Mouse (Mus musculus) midbrain, postnatal 0 days (tissue): Measurements from ENCODE around the gene Ankrd65. TPM values are rescaled to one million over a fixed set of nuclear protein-coding genes. Genes with fewer than 3 reads are reported as not detected.

ENCODE experiments used
- ATAC-seq: fragments of 200-750 bp; cut with Nextera tagmentation; 2 replicates; pipeline ENCODE4 v1.8.0; 2017; ENCODE audit warnings: moderate number of reproducible peaks, mild to moderate bottlenecking, moderate TSS enrichment, moderate library complexity; ENCODE audit not compliant: low FRiP score
- DNase-seq: peaks from one replicate; pipeline ENCODE4 v3.0.0-alpha.2; 2015; ENCODE audit warnings: low spot score
- H3K27ac ChIP-seq: fragments of 300-500 bp; sonication (generic); 2 replicates; pipeline ENCODE4 v1.5.1; 2014; ENCODE audit warnings: low read depth, mild to moderate bottlenecking, low read length, mixed read lengths
- H3K27me3 ChIP-seq: fragments of 300-500 bp; sonication (generic); 2 replicates; pipeline ENCODE4 v1.6.1; 2014; ENCODE audit warnings: low read length, control low read depth, mixed read lengths; ENCODE audit not compliant: insufficient read depth
- H3K36me3 ChIP-seq: fragments of 300-500 bp; sonication (generic); 2 replicates; pipeline ENCODE4 v1.6.1; 2014; ENCODE audit warnings: low read length, control low read depth, mixed read lengths; ENCODE audit not compliant: insufficient read depth
- H3K4me1 ChIP-seq: fragments of 300-500 bp; sonication (generic); 2 replicates; pipeline ENCODE4 v1.6.1; 2014; ENCODE audit warnings: mild to moderate bottlenecking, control low read depth, antibody characterized with exemption, low read length, mixed read lengths; ENCODE audit not compliant: insufficient read depth
- H3K4me2 ChIP-seq: fragments of 300-500 bp; sonication (generic); 2 replicates; pipeline ENCODE4 v1.6.1; 2014; ENCODE audit warnings: low read depth, mild to moderate bottlenecking, low read length, mixed read lengths; ENCODE audit not compliant: poor library complexity, severe bottlenecking
- H3K4me3 ChIP-seq: fragments of 300-500 bp; sonication (generic); 2 replicates; pipeline ENCODE4 v1.5.1; 2014; ENCODE audit warnings: low read depth, mild to moderate bottlenecking, low read length, moderate library complexity
- H3K9ac ChIP-seq: fragments of 300-500 bp; sonication (generic); replicated peaks from 2 replicates; pipeline ENCODE4 v1.6.1; 2014; ENCODE audit warnings: mild to moderate bottlenecking, low read length, moderate library complexity, mixed read lengths; ENCODE audit not compliant: poor library complexity, severe bottlenecking
- H3K9me3 ChIP-seq: fragments of 300-500 bp; sonication (generic); 2 replicates; pipeline ENCODE4 v1.6.1; 2016; ENCODE audit warnings: low read length, control low read depth
- CTCF ChIP-seq: IDR thresholded peaks from 2 replicates; pipeline ENCODE4 v1.5.1; 2016; ENCODE audit warnings: antibody characterized with exemption, mild to moderate bottlenecking
- WGBS: fragments of 180-500 bp; shearing (Covaris S2); extraction: QIAGEN DNeasy Blood & Tissue Kit; methylation state at CpG from one replicate; pipeline ENCODE4 v1.1.7; 2014; 5-methylcytosine and 5-hydroxymethylcytosine counted together
- polyA plus RNA-seq: library from polyadenylated mRNA; unstranded; fragments of >200 nt; fragmentation: Nextera tagmentation; extraction: Ambion mirVana; gene quantifications from 2 replicates; pipeline ENCODE4 v1.2.1, GENCODE M21; 2015
- total RNA-seq: library from RNA; depleted of rRNA; stranded (reverse); fragments of >200 nt; gene quantifications from 2 replicates; pipeline ENCODE4 v1.2.3, GENCODE M21; 2014

Gene Ankrd65
- total and polyA plus RNA-seq, 2 experiments from 2014 or later: not detected

- H3K9me3 ChIP-seq: no peaks in the 10 kb centered on the region
- no peak for TF ChIP-seq CTCF
- no peak overlapping the region for H3K27ac ChIP-seq
- WGBS: 89% methylated on average over 17 of the region's 17 CpGs
- no peaks in the 10 kb centered on the region for H3K4me1 ChIP-seq
- no peak overlapping the region for H3K4me3 ChIP-seq
- H3K36me3 ChIP-seq: peaks cover 76% of the 10 kb centered on the region
- H3K4me2 ChIP-seq: no peak overlapping the region
- DNase-seq (no peak), ATAC-seq (no peak)
- no peaks in the 10 kb centered on the region for H3K27me3 ChIP-seq
- H3K9ac ChIP-seq: no peak overlapping the region
Measured at GRCm38 (mm10) chr4:155746575-155747490, 43.4 kb upstream of the Ankrd65 start.

- H3K4me1 ChIP-seq: peaks cover 10% of the 10 kb centered on the region
- no peaks in the 10 kb centered on the region for H3K27me3 ChIP-seq
- no peak overlapping the region for H3K9ac ChIP-seq
- H3K4me2 ChIP-seq: no peak overlapping the region
- no peak for TF ChIP-seq CTCF
- 88% methylated on average over 12 of the region's 12 CpGs for WGBS
- ATAC-seq: no peak
- H3K27ac ChIP-seq: no peak overlapping the region
- DNase-seq: no peak
- no peaks in the 10 kb centered on the region for H3K9me3 ChIP-seq
- peaks cover 29% of the 10 kb centered on the region for H3K36me3 ChIP-seq
- H3K4me3 ChIP-seq: no peak overlapping the region
Measured at GRCm38 (mm10) chr4:155757011-155757410, 33.2 kb upstream of the Ankrd65 start.

GRCm38 (mm10) chr4:155759862-155760612 lies 30.2 kb upstream of the Ankrd65 start:
- Histone ChIP-seq H3K4me1 (peaks cover 10% of the 10 kb centered on the region), H3K4me2 (peak overlapping the region; percentile 97), H3K36me3 (peaks cover 10% of the 10 kb centered on the region), H3K27me3 (no peaks in the 10 kb centered on the region), H3K4me3 (peak overlapping the region; percentile 76), H3K27ac (0 out of 2 replicates have a peak overlapping the region, but pooled peaks have one; percentile 18), H3K9me3 (no peaks in the 10 kb centered on the region), H3K9ac (peak overlapping the region; percentile 76)
- DNase-seq (peak; percentile 56), ATAC-seq (peak; percentile 34; the same call in 1 of the 2 replicates)
- 5% methylated on average over 10 of the region's 10 CpGs for WGBS
- TF ChIP-seq CTCF: peak; percentile 60

- Histone ChIP-seq H3K27ac (0 out of 2 replicates have a peak within 1 kb of the TSS, but pooled peaks have one; percentile 18), H3K9ac (peak within 1 kb of the TSS; percentile 76), H3K4me2 (peak within 1 kb of the TSS; percentile 97), H3K27me3 (no peaks in the 10 kb centered on the region), H3K4me3 (peak within 1 kb of the TSS; percentile 76), H3K9me3 (no peaks in the 10 kb centered on the region), H3K4me1 (peaks cover 10% of the 10 kb centered on the region), H3K36me3 (peaks cover 3% of the 10 kb centered on the region; the same call in 1 of the 2 replicates)
- peak; percentile 98 for DNase-seq
- no peak for TF ChIP-seq CTCF
- peak; percentile 93 for ATAC-seq
- under 1% methylated on average over 67 of the region's 68 CpGs for WGBS
Measured at GRCm38 (mm10) chr4:155760613-155761355, 29.5 kb upstream of the Ankrd65 start, which contains the start of gene Atad3a. Atad3a (minus strand) TSS chr4:155761093.

GRCm38 (mm10) chr4:155761356-155762099 lies 28.7 kb upstream of the Ankrd65 start:
- peak overlapping the region; percentile 56 for H3K9ac ChIP-seq
- no peak overlapping the region for H3K27ac ChIP-seq
- H3K9me3 ChIP-seq: no peaks in the 10 kb centered on the region
- no peak for DNase-seq
- no peaks in the 10 kb centered on the region for H3K36me3 ChIP-seq
- no peaks in the 10 kb centered on the region for H3K27me3 ChIP-seq
- WGBS: 2% methylated on average over 28 of the region's 28 CpGs
- H3K4me2 ChIP-seq: peak overlapping the region; percentile 97
- H3K4me3 ChIP-seq: peak overlapping the region; percentile 76
- peaks cover 10% of the 10 kb centered on the region for H3K4me1 ChIP-seq
- no peak for TF ChIP-seq CTCF
- 0 out of 2 replicates have a peak, but pooled peaks have one; percentile 9 for ATAC-seq
